Mouse (Mus musculus): ENCODE measurements at regions not wholly inside any gene's neighbourhood (a gene's known extent, or its start where the extent isn't known, plus 50 kb on each side); places are given as distances from the start of the nearest gene placed in this dataset.

GRCm38 (mm10) chr10:10270297-10270696 lies 201.8 kb downstream of the Adgb start:
- H3K4me1 ChIP-seq (replicated peaks; ENCODE audit: control insufficient read depth, insufficient read depth, low read length): no peaks in the 10 kb centered on the region
- no peaks in the 10 kb centered on the region for H3K9me3 ChIP-seq (ENCODE audit: control insufficient read depth, low read length)
- H3K9ac ChIP-seq (ENCODE audit: low read length): no peak overlapping the region
- H3K4me3 ChIP-seq (ENCODE audit: low read length): no peak overlapping the region
- H3K27me3 ChIP-seq (ENCODE audit: control insufficient read depth, insufficient read depth, low read depth, low read length): no peaks in the 10 kb centered on the region
- no peak overlapping the region for H3K4me2 ChIP-seq (ENCODE audit: low read depth, low read length)
- 80% methylated on average over 2 of the region's 2 CpGs for WGBS
- no peak for ATAC-seq (ENCODE audit: low read depth)
- H3K27ac ChIP-seq (ENCODE audit: low read length): no peak overlapping the region
- H3K36me3 ChIP-seq (ENCODE audit: control insufficient read depth, insufficient read depth, low read length): no peaks in the 10 kb centered on the region

GRCm38 (mm10) chr10:10252540-10253318 lies 219.4 kb downstream of the Adgb start:
- Histone ChIP-seq H3K27me3 (ENCODE audit: control insufficient read depth, insufficient read depth, low read depth, low read length) (no peaks in the 10 kb centered on the region), H3K36me3 (ENCODE audit: control insufficient read depth, insufficient read depth, low read length) (no peaks in the 10 kb centered on the region), H3K4me3 (ENCODE audit: low read length) (no peak overlapping the region), H3K27ac (ENCODE audit: low read length) (no peak overlapping the region), H3K4me1 (replicated peaks; ENCODE audit: control insufficient read depth, insufficient read depth, low read length) (no peaks in the 10 kb centered on the region), H3K4me2 (ENCODE audit: low read depth, low read length) (no peak overlapping the region), H3K9me3 (ENCODE audit: control insufficient read depth, low read length) (no peaks in the 10 kb centered on the region), H3K9ac (ENCODE audit: low read length) (no peak overlapping the region)
- ATAC-seq (ENCODE audit: low read depth): no peak
- 69% methylated on average over 8 of the region's 8 CpGs for WGBS

- WGBS: 74% methylated on average over 7 of the region's 7 CpGs
- no peak overlapping the region for H3K9ac ChIP-seq (ENCODE audit: low read length)
Observed at GRCm38 (mm10) chr10:10252136-10252535, 220.0 kb downstream of the Adgb start.

DNA sequence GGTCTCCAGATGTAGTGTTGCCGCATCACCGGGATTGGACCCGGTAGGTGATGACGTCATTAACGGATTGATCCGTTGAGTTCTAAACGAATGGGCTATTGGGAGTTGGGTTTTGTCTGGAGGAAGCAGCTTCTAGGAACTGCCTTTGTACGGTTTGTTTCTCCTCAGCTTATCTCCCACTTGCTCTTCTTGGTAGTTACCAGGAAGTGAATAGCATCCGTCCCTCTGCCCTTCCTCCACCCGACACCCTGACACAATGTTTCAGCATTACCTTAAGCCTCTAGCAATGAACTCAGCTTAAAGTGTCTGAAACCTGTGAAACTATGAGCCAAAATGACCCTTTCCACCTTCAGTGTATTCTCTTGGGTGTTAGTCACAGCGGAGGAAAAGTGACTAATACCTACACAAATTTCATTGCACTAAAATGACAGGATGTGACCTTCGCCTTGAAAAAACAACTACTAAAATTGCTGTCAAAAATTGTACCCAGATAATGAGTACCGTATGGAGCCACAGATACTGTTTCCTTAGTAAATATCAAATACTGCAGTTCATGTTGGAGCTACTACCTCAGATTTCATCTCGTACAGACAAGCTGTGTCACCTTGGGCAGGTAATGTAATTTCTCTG lies 237.1 kb downstream of the Adgb start:
- Histone ChIP-seq H3K4me1 (replicated peaks; ENCODE audit: control insufficient read depth, insufficient read depth, low read length) (no peaks in the 10 kb centered on the region), H3K9ac (ENCODE audit: low read length) (no peak overlapping the region), H3K9me3 (ENCODE audit: control insufficient read depth, low read length) (no peaks in the 10 kb centered on the region), H3K4me3 (ENCODE audit: low read length) (no peak overlapping the region), H3K4me2 (ENCODE audit: low read depth, low read length) (no peak overlapping the region), H3K27me3 (ENCODE audit: control insufficient read depth, insufficient read depth, low read depth, low read length) (no peaks in the 10 kb centered on the region), H3K27ac (ENCODE audit: low read length) (no peak overlapping the region), H3K36me3 (ENCODE audit: control insufficient read depth, insufficient read depth, low read length) (no peaks in the 10 kb centered on the region)
- 82% methylated on average over 14 of the region's 14 CpGs for WGBS
- ATAC-seq (ENCODE audit: low read depth): no peak

More at GRCm38 (mm10) chr10:10252136-10252535, 220.0 kb downstream of the Adgb start:
- no peak overlapping the region for H3K4me2 ChIP-seq (ENCODE audit: low read depth, low read length)
- no peak overlapping the region for H3K4me3 ChIP-seq (ENCODE audit: low read length)
- H3K27me3 ChIP-seq (ENCODE audit: control insufficient read depth, insufficient read depth, low read depth, low read length): no peaks in the 10 kb centered on the region
- ATAC-seq (ENCODE audit: low read depth): no peak
- H3K9me3 ChIP-seq (ENCODE audit: control insufficient read depth, low read length): no peaks in the 10 kb centered on the region
- H3K36me3 ChIP-seq (ENCODE audit: control insufficient read depth, insufficient read depth, low read length): no peaks in the 10 kb centered on the region
- no peaks in the 10 kb centered on the region for H3K4me1 ChIP-seq (replicated peaks; ENCODE audit: control insufficient read depth, insufficient read depth, low read length)
- H3K27ac ChIP-seq (ENCODE audit: low read length): no peak overlapping the region

DNA sequence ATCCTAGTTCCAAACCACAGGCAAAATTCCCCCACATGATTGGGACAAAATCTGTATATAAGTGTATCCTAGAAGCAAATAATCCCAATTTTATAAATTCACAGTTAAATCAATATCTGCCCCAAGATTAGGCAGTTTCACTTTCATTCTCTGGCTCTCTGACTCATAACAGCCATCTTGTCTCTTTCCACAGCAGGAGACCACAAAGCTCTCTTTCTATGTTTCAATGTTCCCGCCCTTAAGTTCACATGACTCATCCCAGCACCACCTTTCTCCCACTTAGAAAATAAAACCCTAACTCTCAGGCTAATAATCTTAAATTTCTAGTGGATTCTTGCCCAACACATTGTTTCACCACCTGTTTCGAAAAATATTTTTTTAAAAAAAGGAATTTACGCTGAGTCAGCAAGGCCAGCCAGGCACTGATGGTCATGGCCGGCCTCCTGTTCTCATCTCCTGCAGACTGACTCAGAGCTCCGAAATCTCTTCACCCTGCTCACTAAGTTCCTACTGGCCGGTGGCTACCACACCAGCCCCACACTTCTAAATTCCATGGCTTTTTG lies 247.5 kb downstream of the Adgb start:
- 91% methylated on average over 6 of the region's 6 CpGs for WGBS
- no peak overlapping the region for H3K4me2 ChIP-seq (ENCODE audit: low read depth, low read length)
- no peak for ATAC-seq (ENCODE audit: low read depth)
- H3K4me1 ChIP-seq (replicated peaks; ENCODE audit: control insufficient read depth, insufficient read depth, low read length): no peaks in the 10 kb centered on the region
- H3K27ac ChIP-seq (ENCODE audit: low read length): no peak overlapping the region
- H3K36me3 ChIP-seq (ENCODE audit: control insufficient read depth, insufficient read depth, low read length): no peaks in the 10 kb centered on the region
- no peaks in the 10 kb centered on the region for H3K27me3 ChIP-seq (ENCODE audit: control insufficient read depth, insufficient read depth, low read depth, low read length)
- H3K9me3 ChIP-seq (ENCODE audit: control insufficient read depth, low read length): no peaks in the 10 kb centered on the region
- H3K9ac ChIP-seq (ENCODE audit: low read length): no peak overlapping the region
- no peak overlapping the region for H3K4me3 ChIP-seq (ENCODE audit: low read length)

- 80% methylated on average over 4 of the region's 4 CpGs for WGBS
- Histone ChIP-seq H3K4me1 (replicated peaks; ENCODE audit: control insufficient read depth, insufficient read depth, low read length) (no peaks in the 10 kb centered on the region), H3K4me3 (ENCODE audit: low read length) (no peak overlapping the region), H3K27me3 (ENCODE audit: control insufficient read depth, insufficient read depth, low read depth, low read length) (no peaks in the 10 kb centered on the region), H3K9me3 (ENCODE audit: control insufficient read depth, low read length) (no peaks in the 10 kb centered on the region), H3K36me3 (ENCODE audit: control insufficient read depth, insufficient read depth, low read length) (no peaks in the 10 kb centered on the region), H3K27ac (ENCODE audit: low read length) (no peak overlapping the region), H3K9ac (ENCODE audit: low read length) (no peak overlapping the region), H3K4me2 (ENCODE audit: low read depth, low read length) (no peak overlapping the region)
- ATAC-seq (ENCODE audit: low read depth): no peak
Observed at GRCm38 (mm10) chr10:10219726-10220125, 252.4 kb downstream of the Adgb start.

DNA sequence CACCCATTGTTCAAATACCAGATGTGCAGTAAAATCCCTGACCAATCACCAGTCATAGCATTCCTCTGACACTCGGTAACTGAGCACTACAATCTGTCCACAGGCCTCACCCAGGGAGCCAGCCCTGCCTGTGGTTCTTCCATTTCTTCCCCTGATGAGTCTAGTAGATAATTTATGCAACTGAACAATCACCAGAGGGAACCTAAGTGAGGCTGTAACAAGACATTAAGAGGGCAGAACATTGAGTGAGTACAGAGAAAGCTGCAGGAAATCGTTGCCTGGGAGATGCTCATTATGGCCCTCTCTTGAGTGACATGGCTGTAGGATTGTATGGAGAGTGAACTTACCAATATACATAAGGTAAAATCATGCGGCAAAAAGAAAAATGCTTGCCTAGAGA lies 255.2 kb downstream of the Adgb start:
- Histone ChIP-seq H3K9ac (ENCODE audit: low read length) (no peak overlapping the region), H3K9me3 (ENCODE audit: control insufficient read depth, low read length) (no peaks in the 10 kb centered on the region), H3K4me1 (replicated peaks; ENCODE audit: control insufficient read depth, insufficient read depth, low read length) (no peaks in the 10 kb centered on the region), H3K36me3 (ENCODE audit: control insufficient read depth, insufficient read depth, low read length) (no peaks in the 10 kb centered on the region), H3K27me3 (ENCODE audit: control insufficient read depth, insufficient read depth, low read depth, low read length) (no peaks in the 10 kb centered on the region), H3K4me2 (ENCODE audit: low read depth, low read length) (no peak overlapping the region), H3K4me3 (ENCODE audit: low read length) (no peak overlapping the region), H3K27ac (ENCODE audit: low read length) (no peak overlapping the region)
- ATAC-seq (ENCODE audit: low read depth): no peak
- WGBS: 77% methylated on average over 3 of the region's 3 CpGs

GRCm38 (mm10) chr10:10215376-10215775 lies 256.8 kb downstream of the Adgb start:
- no peak for ATAC-seq (ENCODE audit: low read depth)
- no peak overlapping the region for H3K4me2 ChIP-seq (ENCODE audit: low read depth, low read length)
- no peak overlapping the region for H3K9ac ChIP-seq (ENCODE audit: low read length)
- H3K27me3 ChIP-seq (ENCODE audit: control insufficient read depth, insufficient read depth, low read depth, low read length): no peaks in the 10 kb centered on the region
- no peak overlapping the region for H3K4me3 ChIP-seq (ENCODE audit: low read length)
- no peaks in the 10 kb centered on the region for H3K9me3 ChIP-seq (ENCODE audit: control insufficient read depth, low read length)
- no peaks in the 10 kb centered on the region for H3K36me3 ChIP-seq (ENCODE audit: control insufficient read depth, insufficient read depth, low read length)
- WGBS: 58% methylated on average over 5 of the region's 5 CpGs
- H3K27ac ChIP-seq (ENCODE audit: low read length): no peak overlapping the region
- H3K4me1 ChIP-seq (replicated peaks; ENCODE audit: control insufficient read depth, insufficient read depth, low read length): no peaks in the 10 kb centered on the region

DNA sequence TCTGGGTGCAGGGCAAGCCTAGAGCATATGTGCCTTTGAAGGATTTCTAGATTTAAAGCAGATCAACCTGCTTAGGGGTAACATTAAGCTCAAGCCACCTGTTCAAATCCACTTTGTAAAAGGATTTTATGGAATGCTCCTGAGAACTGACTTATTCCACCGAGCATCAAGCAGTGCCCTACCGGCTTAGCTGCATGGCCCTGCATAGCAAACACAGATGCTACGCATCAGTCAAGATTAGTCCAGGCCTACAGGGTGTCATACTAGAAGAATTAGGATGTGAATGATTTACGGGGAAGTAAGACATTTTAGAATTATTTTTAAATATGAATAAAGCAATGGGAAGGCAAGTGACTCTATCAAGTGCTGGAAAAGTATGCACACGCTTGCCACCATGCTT lies 263.8 kb downstream of the Adgb start:
- no peak for ATAC-seq (ENCODE audit: low read depth)
- H3K4me1 ChIP-seq (replicated peaks; ENCODE audit: control insufficient read depth, insufficient read depth, low read length): no peaks in the 10 kb centered on the region
- WGBS: 69% methylated on average over 5 of the region's 5 CpGs
- H3K9me3 ChIP-seq (ENCODE audit: control insufficient read depth, low read length): no peaks in the 10 kb centered on the region
- no peak overlapping the region for H3K4me2 ChIP-seq (ENCODE audit: low read depth, low read length)
- H3K36me3 ChIP-seq (ENCODE audit: control insufficient read depth, insufficient read depth, low read length): no peaks in the 10 kb centered on the region
- no peaks in the 10 kb centered on the region for H3K27me3 ChIP-seq (ENCODE audit: control insufficient read depth, insufficient read depth, low read depth, low read length)
- H3K9ac ChIP-seq (ENCODE audit: low read length): no peak overlapping the region
- H3K27ac ChIP-seq (ENCODE audit: low read length): no peak overlapping the region
- H3K4me3 ChIP-seq (ENCODE audit: low read length): no peak overlapping the region
